Mouse (Mus musculus) CH12.LX (cell line): Measurements from ENCODE around the gene Ly6g5b. TPM values are rescaled to one million over a fixed set of nuclear protein-coding genes. Genes with fewer than 3 reads are reported as not detected.
A peak's percentile ranks its signal among the peaks of the same experiment; 100 is the strongest.

Experiments
- DNase-seq: peaks from one replicate; pipeline ENCODE4 v3.0.0-alpha.2; 2013; ENCODE audit errors: extremely low read depth
- H3K27ac ChIP-seq: 2 replicates; pipeline ENCODE4 v1.5.1; 2012; ENCODE audit warnings: low read depth, mild to moderate bottlenecking, control low read depth, moderate library complexity; ENCODE audit not compliant: insufficient read depth
- H3K27me3 ChIP-seq: replicated peaks from 2 replicates; pipeline ENCODE3; 2012; ENCODE audit warnings: inconsistent platforms
- H3K36me3 ChIP-seq, 2 experiments: replicated peaks in 1 of 2; 2 replicates each; pipeline versions ENCODE3 to v1.6.1; 2012; ENCODE audit warnings: inconsistent platforms in 1 of 2, low read length in 1 of 2, mild to moderate bottlenecking in 1 of 2, mixed read lengths in 1 of 2, moderate library complexity in 1 of 2; ENCODE audit not compliant: control insufficient read depth in 1 of 2, insufficient read depth in 1 of 2
- H3K4me1 ChIP-seq, 2 experiments: 2 replicates each; pipeline ENCODE4 v1.6.1; 2012; ENCODE audit warnings: inconsistent platforms in 1 of 2, moderate library complexity in 1 of 2; ENCODE audit not compliant: insufficient read depth in 2 of 2, control insufficient read depth in 1 of 2
- H3K4me2 ChIP-seq: 2 replicates; pipeline ENCODE4 v1.6.1; 2012; ENCODE audit warnings: low read depth, mild to moderate bottlenecking, control low read depth; ENCODE audit not compliant: poor library complexity, insufficient read depth, severe bottlenecking
- H3K4me3 ChIP-seq, 3 experiments: fragments of 150-350 bp in 1 of 3; sonication (generic) in 1 of 3; replicated peaks in 1 of 3; 2 replicates each; pipeline versions ENCODE3 to v1.5.1; 2011 to 2012; ENCODE audit warnings: low read depth in 2 of 3, low read length in 2 of 3, mild to moderate bottlenecking in 2 of 3, moderate library complexity in 2 of 3, control low read depth in 1 of 3, improper control_type of control experiment in 1 of 3, inconsistent platforms in 1 of 3, mixed read lengths in 1 of 3; ENCODE audit not compliant: poor library complexity in 1 of 3
- H3K79me2 ChIP-seq: replicated peaks from 2 replicates; pipeline ENCODE4 v1.6.1; 2012; ENCODE audit warnings: mild to moderate bottlenecking, moderate library complexity; ENCODE audit not compliant: control insufficient read depth, poor library complexity, insufficient read depth, severe bottlenecking; ENCODE audit errors: extremely low read depth
- H3K9ac ChIP-seq: 2 replicates; pipeline ENCODE4 v1.6.1; 2012; ENCODE audit warnings: low read depth, mild to moderate bottlenecking, control low read depth, moderate library complexity; ENCODE audit not compliant: insufficient read depth
- H3K9me3 ChIP-seq: replicated peaks from 2 replicates; pipeline ENCODE3; 2012; ENCODE audit warnings: low read length, inconsistent platforms, mixed read lengths
- BHLHE40 ChIP-seq: IDR thresholded peaks from 2 replicates; pipeline ENCODE4 v1.6.1; 2011; ENCODE audit warnings: mild to moderate bottlenecking, low read depth, low read length, improper control_type of control experiment
- CHD1 ChIP-seq: IDR thresholded peaks from 2 replicates; pipeline ENCODE4 v1.6.1; 2012; ENCODE audit warnings: low read depth, low read length, improper control_type of control experiment, inconsistent platforms
- ELF1 ChIP-seq: IDR thresholded peaks from 2 replicates; pipeline ENCODE4 v1.6.1; 2014; ENCODE audit warnings: low read depth, mild to moderate bottlenecking, inconsistent platforms, low read length, improper control_type of control experiment
- ETS1 ChIP-seq: conservative IDR thresholded peaks from 2 replicates; pipeline ENCODE4 v1.6.1; 2012; ENCODE audit warnings: low read depth, mild to moderate bottlenecking, inconsistent platforms, low read length, improper control_type of control experiment, moderate library complexity
- HCFC1 ChIP-seq: IDR thresholded peaks from 2 replicates; pipeline ENCODE4 v1.6.1; 2012; ENCODE audit warnings: low read depth, mild to moderate bottlenecking, inconsistent platforms, low read length, improper control_type of control experiment
- JUND ChIP-seq: conservative IDR thresholded peaks from 2 replicates; pipeline ENCODE4 v1.6.1; 2011; ENCODE audit warnings: low read depth, low read length, improper control_type of control experiment
- PAX5 ChIP-seq: IDR thresholded peaks from 2 replicates; pipeline ENCODE4 v1.6.1; 2012; ENCODE audit warnings: low read length, inconsistent platforms, mixed read lengths
- POLR2A ChIP-seq: IDR thresholded peaks from 2 replicates; pipeline ENCODE4 v1.6.1; 2011; ENCODE audit warnings: low read depth, mild to moderate bottlenecking, improper control_type of control experiment, low read length
- RCOR1 ChIP-seq: conservative IDR thresholded peaks from 2 replicates; pipeline ENCODE4 v1.6.1; 2012; ENCODE audit warnings: low read depth, mild to moderate bottlenecking, inconsistent platforms, low read length, improper control_type of control experiment
- SIN3A ChIP-seq: IDR thresholded peaks from 2 replicates; pipeline ENCODE4 v1.6.1; 2012; ENCODE audit warnings: low read length, improper control_type of control experiment, inconsistent platforms
- TBP ChIP-seq: conservative IDR thresholded peaks from 2 replicates; pipeline ENCODE4 v1.6.1; 2011; ENCODE audit warnings: low read depth, low read length, improper control_type of control experiment
- UBTF ChIP-seq: IDR thresholded peaks from 2 replicates; pipeline ENCODE4 v1.6.1; 2012; ENCODE audit warnings: low read depth, mild to moderate bottlenecking, inconsistent platforms, low read length, improper control_type of control experiment, moderate library complexity
- USF2 ChIP-seq: conservative IDR thresholded peaks from 2 replicates; pipeline ENCODE4 v1.6.1; 2011; ENCODE audit warnings: low read depth, low read length, improper control_type of control experiment
- ZC3H11A ChIP-seq: IDR thresholded peaks from 2 replicates; pipeline ENCODE4 v1.6.1; 2012; ENCODE audit warnings: low read depth, mild to moderate bottlenecking, inconsistent platforms, low read length, improper control_type of control experiment
- ZMIZ1 ChIP-seq: IDR thresholded peaks from 2 replicates; pipeline ENCODE4 v1.6.1; 2012; ENCODE audit warnings: low read depth, mild to moderate bottlenecking, inconsistent platforms, low read length, improper control_type of control experiment
- dilution Hi-C: fragments of 300-500 bp; cut with MboI; formaldehyde crosslinking; loops from 2 replicates; pipeline ENCODE4 v1.14.3; 2020; ENCODE audit warnings: low sequenced_read_pairs; ENCODE audit not compliant: extremely low pct_unique_long_range_greater_than_20kb, extremely low pct_ligation_motif_present
- in situ Hi-C: fragments of 300-500 bp; cut with MboI; formaldehyde crosslinking; loops from 3 replicates; pipeline ENCODE4 v1.14.3; 2019; ENCODE audit warnings: low sequenced_read_pairs, low pct_ligation_motif_present, low pct_unique_long_range_greater_than_20kb, mixed read lengths
- polyA plus RNA-seq: library from polyadenylated mRNA; unstranded; fragments of >175 nt; gene quantifications from 2 replicates; pipeline ENCODE4 v1.2.1, GENCODE M21; 2012; ENCODE audit warnings: low read depth; ENCODE audit not compliant: insufficient read length
- total RNA-seq, 2 experiments: library from RNA; depleted of rRNA; stranded (reverse); fragments of 300-350 nt in 1 of 2; fragments of >200 nt in 1 of 2; gene quantifications; 2 replicates each; pipeline ENCODE4 v1.2.3; 2012 to 2014

Gene Ly6g5b
- total and polyA plus RNA-seq, 3 experiments = 0.30 to 1.1 (median 0.91) TPM

- peaks cover 6 to 35% of the 10 kb centered on the region in 2 experiments for H3K4me1 ChIP-seq
- peak overlapping the region; percentile 76 for H3K4me2 ChIP-seq
- no peak for DNase-seq
- dilution Hi-C loops = no loop called here
- H3K9ac ChIP-seq = peak overlapping the region; percentile 95
- peak overlapping the region; percentile 88 to 97 (median 92) for H3K4me3 ChIP-seq
- no peaks in the 10 kb centered on the region for H3K9me3 ChIP-seq
- H3K36me3 ChIP-seq = peaks cover 35 to 51% of the 10 kb centered on the region in 2 experiments
- H3K27me3 ChIP-seq = no peaks in the 10 kb centered on the region
- TF ChIP-seq ETS1 (no peak), RCOR1 (no peak), CHD1 (0 out of 2 replicates have a peak, but pooled peaks have one; percentile 42), SIN3A (peak; percentile 42; the same call in 1 of the 2 replicates), UBTF (no peak)
- TF ChIP-seq, all 38 proteins: peak for 2
- Histone ChIP-seq H3K27ac (no peak overlapping the region), H3K79me2 (peaks cover 65% of the 10 kb centered on the region)
- in situ Hi-C loops = no loop called here
Observed at GRCm38 (mm10) chr17:35163326-35164081, 48.3 kb upstream of the Ly6g5b start.

- no peak overlapping the region for H3K27ac ChIP-seq
- TF ChIP-seq ZMIZ1 (no peak), ELF1 (no peak), CHD1 (no peak), JUND (no peak), HCFC1 (no peak), POLR2A (no peak), PAX5 (no peak), USF2 (no peak), ZC3H11A (no peak), TBP (no peak), BHLHE40 (no peak)
- no peaks in the 10 kb centered on the region for H3K27me3 ChIP-seq
- peak overlapping the region; percentile 95 for H3K9ac ChIP-seq
- H3K4me1 ChIP-seq = peaks cover 6 to 35% of the 10 kb centered on the region in 2 experiments
- peak overlapping the region; percentile 88 to 97 (median 92) for H3K4me3 ChIP-seq
- H3K36me3 ChIP-seq = peaks cover 43 to 56% of the 10 kb centered on the region in 2 experiments
- dilution Hi-C loops (no loop called here), in situ Hi-C loops (no loop called here)
- no peaks in the 10 kb centered on the region for H3K9me3 ChIP-seq
- peaks cover 68% of the 10 kb centered on the region for H3K79me2 ChIP-seq
- no peak for DNase-seq
- peak overlapping the region; percentile 76 for H3K4me2 ChIP-seq
Observed at GRCm38 (mm10) chr17:35162730-35163129, 47.5 kb upstream of the Ly6g5b start.
